21 mouse cellular contexts compared by ENCODE assay signal in the genomic region with DNA sequence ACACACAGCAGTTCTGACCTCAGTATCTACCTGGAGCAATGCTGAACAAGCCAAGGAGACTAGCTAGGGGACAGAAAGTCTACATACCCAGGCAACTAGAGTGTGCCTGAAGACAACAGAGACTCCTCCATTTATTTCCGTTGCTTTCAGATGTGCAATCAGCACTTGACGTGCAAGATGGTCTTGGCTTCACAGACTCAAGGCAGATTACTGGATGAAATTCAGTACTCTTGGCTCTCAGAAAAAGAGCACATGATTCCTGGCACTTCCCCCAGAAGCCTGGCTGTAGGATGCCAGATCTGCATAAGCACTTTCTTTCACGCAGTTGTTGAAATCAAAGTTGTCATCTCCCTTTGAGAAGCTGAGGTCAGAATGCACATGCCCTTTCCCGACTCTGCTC. TPM values are rescaled to one million over a fixed set of nuclear protein-coding genes. Genes with fewer than 3 reads are reported as not detected.
DNase-seq lines count a peak whose midpoint lies in the region; ATAC-seq and TF ChIP-seq lines count a peak whose summit lies in the region.
"Had no signal": no experiment of that assay in that cellular context is flagged by ENCODE, and none has a peak within 500 bp of the region (broad histone marks: within the 10 kb centered on the region; RNA-seq: fewer than 3 reads in every experiment).

No protein-coding gene starts in this region.

- no peak overlapping the region for H3K4me3 ChIP-seq in embryonic facial prominence, embryonic 14.5 days (ENCODE audit: low read depth, low read length)
- no peak overlapping the region for H3K4me3 ChIP-seq in embryonic facial prominence, embryonic 10.5 days
- no peak overlapping the region for H3K4me3 ChIP-seq in left cerebral cortex, adult 2 months
- no peak overlapping the region for H3K4me3 ChIP-seq in layer of hippocampus, adult 2 months
- H3K4me3 ChIP-seq: embryonic facial prominence, embryonic 13.5 days; heart, embryonic 15.5 days; hindbrain, embryonic 12.5 days; midbrain, embryonic 15.5 days had no signal

- intact Hi-C loops in left cerebral cortex, adult 2 months (cut with DNase I): no loop called here

- no peaks in the 10 kb centered on the region for H3K27me3 ChIP-seq in embryonic facial prominence, embryonic 14.5 days (replicated peaks; ENCODE audit: control insufficient read depth, insufficient read depth, low read length)
- no peaks in the 10 kb centered on the region for H3K27me3 ChIP-seq in embryonic facial prominence, embryonic 10.5 days (replicated peaks; ENCODE audit: low read depth, poor library complexity, severe bottlenecking)
- H3K27me3 ChIP-seq: embryonic facial prominence, embryonic 13.5 days; heart, embryonic 15.5 days; hindbrain, embryonic 12.5 days; midbrain, embryonic 15.5 days had no signal

- H3K9me3 ChIP-seq in embryonic facial prominence, embryonic 14.5 days (ENCODE audit: control insufficient read depth, low read length): no peaks in the 10 kb centered on the region
- H3K9me3 ChIP-seq in embryonic facial prominence, embryonic 10.5 days: no peaks in the 10 kb centered on the region
- H3K9me3 ChIP-seq: embryonic facial prominence, embryonic 13.5 days; heart, embryonic 15.5 days; hindbrain, embryonic 12.5 days; midbrain, embryonic 15.5 days had no signal

- H3K9ac ChIP-seq in embryonic facial prominence, embryonic 14.5 days (ENCODE audit: low read depth, low read length): no peak overlapping the region
- H3K9ac ChIP-seq: embryonic facial prominence, embryonic 13.5 days; heart, embryonic 15.5 days; hindbrain, embryonic 12.5 days; lung, embryonic 14.5 days; midbrain, embryonic 15.5 days had no signal

- no peak overlapping the region for H3K27ac ChIP-seq in embryonic facial prominence, embryonic 14.5 days (replicated peaks; ENCODE audit: low read depth, low read length)
- no peak overlapping the region for H3K27ac ChIP-seq in embryonic facial prominence, embryonic 10.5 days (replicated peaks)
- H3K27ac ChIP-seq in left cerebral cortex, adult 2 months: 0 out of 2 replicates have a peak overlapping the region, but pooled peaks have one; percentile 9
- peak overlapping the region; percentile 58 for H3K27ac ChIP-seq in layer of hippocampus, adult 2 months
- H3K27ac ChIP-seq: embryonic facial prominence, embryonic 13.5 days; heart, embryonic 15.5 days; hindbrain, embryonic 12.5 days; midbrain, embryonic 15.5 days had no signal

- peak; percentile 7 for DNase-seq in embryonic facial prominence, embryonic 14.5 days (ENCODE audit: low spot score)
- DNase-seq in embryonic facial prominence, embryonic 10.5 days (ENCODE audit: low spot score): no peak
- DNase-seq in left cerebral cortex, adult 2 months (ENCODE audit: extremely low spot score in 1 of 2, low spot score in 2 of 2): peak in 1 of 2 experiments; percentile 16
- DNase-seq in left cerebral cortex, adult 11 months (ENCODE audit: low spot score): no peak
- peak; percentile 42 to 62 for DNase-seq in layer of hippocampus, adult 2 months (ENCODE audit: low spot score in 2 of 2)
- peak; percentile 42 for DNase-seq in right cerebral cortex, postnatal 4 days
- DNase-seq in kidney, postnatal 25 days: no peak
- DNase-seq in natural killer cell, adult 2 months (ENCODE audit: low spot score in 2 of 2): no peak
- DNase-seq: kidney, postnatal 10 days; lung, embryonic 14.5 days; thymus, postnatal 14 days had no signal

- WGBS in embryonic facial prominence, embryonic 14.5 days: 63% methylated on average over 4 of the region's 4 CpGs
- WGBS in embryonic facial prominence, embryonic 10.5 days: 83% methylated on average over 4 of the region's 4 CpGs

- ATAC-seq in embryonic facial prominence, embryonic 14.5 days (ENCODE audit: low read depth): no peak
- ATAC-seq: intestine, embryonic 16.5 days; midbrain, embryonic 15.5 days had no signal

- TF ChIP-seq CTCF in left cerebral cortex, adult 2 months (IDR thresholded peaks at IDR 0.05): no peak
- no peak for TF ChIP-seq CTCF in layer of hippocampus, adult 2 months (conservative IDR thresholded peaks at IDR 0.05)

- no peaks in the 10 kb centered on the region for H3K4me1 ChIP-seq in embryonic facial prominence, embryonic 14.5 days (ENCODE audit: control insufficient read depth, insufficient read depth, low read length)
- H3K4me1 ChIP-seq in embryonic facial prominence, embryonic 10.5 days: no peaks in the 10 kb centered on the region
- H3K4me1 ChIP-seq: embryonic facial prominence, embryonic 13.5 days; heart, embryonic 15.5 days; hindbrain, embryonic 12.5 days; midbrain, embryonic 15.5 days had no signal

- no peaks in the 10 kb centered on the region for H3K36me3 ChIP-seq in embryonic facial prominence, embryonic 14.5 days (ENCODE audit: control insufficient read depth, insufficient read depth, low read length)
- H3K36me3 ChIP-seq in embryonic facial prominence, embryonic 10.5 days (replicated peaks): no peaks in the 10 kb centered on the region
- H3K36me3 ChIP-seq: embryonic facial prominence, embryonic 13.5 days; heart, embryonic 15.5 days; hindbrain, embryonic 12.5 days; midbrain, embryonic 15.5 days had no signal

- H3K4me2 ChIP-seq in embryonic facial prominence, embryonic 14.5 days (ENCODE audit: low read depth, low read length): no peak overlapping the region
- H3K4me2 ChIP-seq: embryonic facial prominence, embryonic 13.5 days; heart, embryonic 15.5 days; hindbrain, embryonic 12.5 days; lung, embryonic 14.5 days; midbrain, embryonic 15.5 days had no signal

RNA-seq across cellular contexts. Expression of a gene that starts 18.1 kb away (rescaled TPM):
- 1.6 and 1.7 TPM in 2 replicates for polyA plus RNA-seq in embryonic facial prominence, embryonic 14.5 days (2014; fragmentation: Nextera tagmentation; extraction: Ambion mirVana)
- 0.06 and 0.27 TPM in 2 replicates for polyA plus RNA-seq in embryonic facial prominence, embryonic 10.5 days (2016; fragmentation: Nextera tagmentation; extraction: Ambion mirVana)
- 10 to 100 TPM; 46.1 to 47.4 TPM for total RNA-seq in left cerebral cortex, adult 2 months (2021)
- 100 to 1,000 TPM; 172 to 194 TPM for total RNA-seq in layer of hippocampus, adult 2 months (2021)
- total RNA-seq: common myeloid progenitor, adult 5-6 weeks; liver, adult 2 months; megakaryocyte progenitor cell, adult 5-6 weeks had no signal
- polyA plus RNA-seq: C2C12; gonadal fat pad, adult 2 months; liver, adult 2 months had no signal

Comparison
In these comparisons a context has a peak if more than half of its experiments do, and no peak if none do; other contexts are left out.
1. DNase-seq: peak in embryonic facial prominence, embryonic 14.5 days (single experiment), layer of hippocampus, adult 2 months (2 of 2) and right cerebral cortex, postnatal 4 days (single experiment); none in embryonic facial prominence, embryonic 10.5 days (single experiment), left cerebral cortex, adult 11 months (single experiment), kidney, postnatal 25 days (0 of 2) and natural killer cell, adult 2 months (0 of 2).
2. H3K27ac ChIP-seq: peak in left cerebral cortex, adult 2 months (single experiment) and layer of hippocampus, adult 2 months (single experiment); none in embryonic facial prominence, embryonic 14.5 days (single experiment) and embryonic facial prominence, embryonic 10.5 days (single experiment).